Mouse (Mus musculus) hindbrain, embryonic 15.5 days (tissue): ENCODE measurements around the gene Pkdrej. TPM values are rescaled to one million over a fixed set of nuclear protein-coding genes. Genes with fewer than 3 reads are reported as not detected.
"Not testable (repeated sequence)": the region's sequence is repeated elsewhere in the genome, so short reads cannot be mapped to it uniquely, and the experiment has no call there.

ENCODE experiments used
- ATAC-seq: fragments of 200-750 bp; cut with Nextera tagmentation; 2 replicates; pipeline ENCODE4 v1.8.0; 2017; ENCODE audit warnings: low read depth, moderate number of reproducible peaks, moderate TSS enrichment; ENCODE audit not compliant: low FRiP score
- H3K27ac ChIP-seq: fragments of 300-500 bp; sonication (generic); replicated peaks from 2 replicates; pipeline ENCODE4 v1.5.1; 2015; ENCODE audit warnings: mild to moderate bottlenecking, inconsistent platforms
- H3K27me3 ChIP-seq: fragments of 300-500 bp; sonication (generic); 2 replicates; pipeline ENCODE4 v1.6.1; 2015; ENCODE audit warnings: control low read depth, inconsistent platforms
- H3K36me3 ChIP-seq: fragments of 300-500 bp; sonication (generic); 2 replicates; pipeline ENCODE4 v1.6.1; 2015; ENCODE audit warnings: control low read depth, inconsistent platforms
- H3K4me1 ChIP-seq: fragments of 300-500 bp; sonication (generic); replicated peaks from 2 replicates; pipeline ENCODE4 v1.6.1; 2015; ENCODE audit warnings: control low read depth, inconsistent platforms
- H3K4me2 ChIP-seq: fragments of 300-500 bp; sonication (generic); 2 replicates; pipeline ENCODE4 v1.6.1; 2015; ENCODE audit warnings: moderate library complexity, mild to moderate bottlenecking, inconsistent platforms
- H3K4me3 ChIP-seq: fragments of 300-500 bp; sonication (generic); 2 replicates; pipeline ENCODE4 v1.5.1; 2015; ENCODE audit warnings: mild to moderate bottlenecking, inconsistent platforms
- H3K9ac ChIP-seq: fragments of 300-500 bp; sonication (generic); 2 replicates; pipeline ENCODE4 v1.6.1; 2015; ENCODE audit warnings: inconsistent platforms
- H3K9me3 ChIP-seq: fragments of 300-500 bp; sonication (generic); 2 replicates; pipeline ENCODE4 v1.6.1; 2016; ENCODE audit warnings: control low read depth, inconsistent platforms
- WGBS: fragments of 180-500 bp; shearing (Covaris S2); methylation state at CpG from one replicate; pipeline ENCODE4 v1.1.7; 2015; 5-methylcytosine and 5-hydroxymethylcytosine counted together
- polyA plus RNA-seq: library from polyadenylated mRNA; unstranded; fragments of >200 nt; fragmentation: Nextera tagmentation; extraction: Ambion mirVana; gene quantifications from 2 replicates; pipeline ENCODE4 v1.2.1, GENCODE M21; 2015

Pkdrej gene
- polyA plus RNA-seq, 1 experiment from 2014 or later: 0.04 TPM

DNA sequence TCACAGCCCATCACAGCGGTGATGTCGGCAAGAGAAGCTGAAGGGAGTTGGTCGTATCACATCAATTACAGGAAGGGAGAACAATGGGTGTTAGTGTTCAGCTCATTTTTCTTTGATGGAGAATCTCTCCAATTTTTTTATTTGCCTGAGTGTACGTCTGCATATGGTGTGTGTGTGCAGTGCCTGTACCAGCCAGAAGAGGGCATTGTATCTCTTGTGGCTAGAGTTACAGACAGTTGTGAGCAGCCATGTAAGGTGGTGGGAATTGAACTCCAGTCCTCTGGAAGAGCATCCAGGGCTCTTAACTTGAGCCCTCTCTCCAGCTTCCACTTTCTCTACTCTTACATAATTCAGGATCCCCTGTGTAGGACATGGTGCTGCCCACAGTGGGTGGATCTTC, 38.4 kb downstream of the Pkdrej start:
- no peaks in the 10 kb centered on the region for H3K36me3 ChIP-seq
- no peak for ATAC-seq
- no peak overlapping the region for H3K4me2 ChIP-seq
- no peaks in the 10 kb centered on the region for H3K27me3 ChIP-seq
- WGBS: 91% methylated on average over 4 of the region's 4 CpGs
- no peak overlapping the region for H3K27ac ChIP-seq
- no peak overlapping the region for H3K9ac ChIP-seq
- H3K4me1 ChIP-seq: no peaks in the 10 kb centered on the region
- H3K4me3 ChIP-seq: no peak overlapping the region
- H3K9me3 ChIP-seq: no peaks in the 10 kb centered on the region

DNA sequence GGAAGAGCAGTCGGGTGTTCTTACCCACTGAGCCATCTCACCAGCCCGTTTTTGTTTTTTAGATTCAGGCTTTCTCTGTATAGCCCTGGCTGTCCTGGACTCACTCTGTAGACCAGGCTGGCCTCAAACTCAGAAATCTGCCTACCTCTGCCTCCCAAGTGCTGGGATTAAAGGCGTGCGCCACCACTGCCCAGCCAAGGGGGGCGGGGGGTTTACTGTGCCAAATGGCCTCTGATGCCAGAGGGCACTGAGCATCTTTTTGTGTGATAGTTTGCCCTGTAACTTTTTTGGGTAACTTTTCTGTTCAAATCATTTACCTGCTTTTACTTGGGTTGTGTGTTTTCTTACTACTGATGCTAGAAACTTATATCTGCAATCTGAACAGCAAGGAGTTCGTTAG, 42.6 kb downstream of the Pkdrej start:
- not testable (repeated sequence) for H3K36me3 ChIP-seq, H3K27ac ChIP-seq, H3K4me3 ChIP-seq, H3K9me3 ChIP-seq, H3K4me2 ChIP-seq, H3K4me1 ChIP-seq, H3K27me3 ChIP-seq, ATAC-seq, H3K9ac ChIP-seq
- WGBS: 96% methylated on average over 6 of the region's 6 CpGs

DNA sequence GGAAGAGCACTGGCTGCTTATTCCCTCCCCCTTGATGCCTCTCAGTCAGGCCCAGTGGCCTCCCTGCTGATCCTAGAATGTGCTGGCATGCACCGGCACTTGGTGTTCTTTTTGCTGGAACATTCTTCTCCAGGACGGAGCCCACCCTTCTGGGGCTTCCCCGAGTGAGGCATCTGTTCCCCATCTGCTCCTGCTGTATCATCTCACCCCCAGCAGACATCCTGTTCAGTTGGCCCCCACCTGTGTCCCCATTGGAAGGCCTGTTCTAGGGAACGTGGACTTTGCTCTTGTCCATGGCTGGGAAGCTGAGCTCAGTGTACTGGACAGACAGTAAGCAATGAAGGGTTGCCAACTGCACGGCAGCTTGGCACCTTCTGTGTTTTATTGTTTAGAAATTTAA, 44.8 kb downstream of the Pkdrej start:
- H3K27me3 ChIP-seq: no peaks in the 10 kb centered on the region
- ATAC-seq: no peak
- no peak overlapping the region for H3K9ac ChIP-seq
- no peak overlapping the region for H3K27ac ChIP-seq
- WGBS: 69% methylated on average over 5 of the region's 5 CpGs
- no peaks in the 10 kb centered on the region for H3K9me3 ChIP-seq
- no peak overlapping the region for H3K4me2 ChIP-seq
- H3K36me3 ChIP-seq: no peaks in the 10 kb centered on the region
- H3K4me3 ChIP-seq: no peak overlapping the region
- no peaks in the 10 kb centered on the region for H3K4me1 ChIP-seq

DNA sequence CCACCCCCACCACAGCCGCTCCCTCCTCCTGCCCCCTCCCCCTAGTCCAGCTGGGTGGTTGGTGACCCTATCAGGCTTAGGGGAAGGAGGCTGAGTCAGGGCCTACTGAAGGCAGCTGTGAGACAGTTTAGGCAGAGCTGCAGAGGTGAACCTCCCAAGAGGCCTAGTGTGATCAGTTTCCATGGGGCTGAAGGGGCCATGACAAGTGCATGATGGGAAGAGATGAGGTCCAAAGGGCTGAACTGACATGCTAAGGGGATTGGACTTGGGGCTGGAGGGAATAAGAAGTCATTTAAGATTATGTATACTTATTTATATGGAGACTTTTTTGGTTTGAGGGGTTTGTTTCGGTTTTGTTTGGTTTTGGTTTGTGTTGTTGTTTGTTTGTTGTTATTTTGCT, 45.3 kb downstream of the Pkdrej start:
- Histone ChIP-seq H3K9ac (no peak overlapping the region), H3K4me3 (no peak overlapping the region), H3K27me3 (no peaks in the 10 kb centered on the region), H3K4me1 (no peaks in the 10 kb centered on the region), H3K36me3 (no peaks in the 10 kb centered on the region), H3K27ac (no peak overlapping the region), H3K4me2 (no peak overlapping the region), H3K9me3 (no peaks in the 10 kb centered on the region)
- ATAC-seq: no peak
- 72% methylated on average over 2 of the region's 2 CpGs for WGBS

DNA sequence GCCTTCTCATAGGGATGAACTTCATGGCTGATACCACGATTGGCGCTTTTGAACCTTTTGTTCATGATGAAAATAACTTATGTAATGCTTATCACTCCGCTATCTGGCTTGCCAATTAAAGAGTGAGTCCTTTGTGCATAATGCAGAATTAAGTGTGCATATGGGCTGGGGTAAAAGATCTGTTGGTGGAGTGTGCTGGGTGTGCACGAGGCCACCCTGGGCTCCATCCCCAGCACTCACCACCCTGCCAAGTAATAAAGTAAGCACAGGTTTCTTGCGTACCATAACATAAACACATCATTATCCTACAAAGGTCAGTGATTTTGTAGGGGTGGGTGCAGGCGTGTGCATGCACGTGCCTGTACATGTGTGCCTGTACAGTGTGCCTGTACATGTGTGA, 46.5 kb downstream of the Pkdrej start:
- 89% methylated on average over 7 of the region's 7 CpGs for WGBS
- no peaks in the 10 kb centered on the region for H3K36me3 ChIP-seq
- no peak overlapping the region for H3K27ac ChIP-seq

DNA sequence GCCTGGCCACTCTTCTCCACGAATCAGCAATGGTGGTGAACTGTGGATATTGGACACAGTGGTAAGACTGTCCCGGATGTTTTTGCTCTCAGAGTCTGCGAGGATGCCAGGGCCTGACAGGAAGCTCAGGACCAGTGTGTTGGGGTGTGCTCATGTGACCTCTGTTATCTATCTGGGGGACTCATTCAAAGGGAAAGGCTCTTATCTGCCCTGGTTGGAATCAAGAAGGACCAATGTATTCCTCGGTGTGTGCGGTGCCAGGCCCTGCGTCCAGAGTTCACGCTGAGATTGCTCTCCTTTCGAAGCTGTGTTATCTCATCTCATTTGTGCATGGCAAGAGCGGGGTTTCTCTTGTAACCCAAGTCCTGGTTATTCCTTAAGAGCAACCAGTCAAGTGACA, 47.1 kb downstream of the Pkdrej start:
- no peak overlapping the region for H3K27ac ChIP-seq
- H3K9ac ChIP-seq: no peak overlapping the region
- no peak for ATAC-seq
- H3K9me3 ChIP-seq: no peaks in the 10 kb centered on the region
- 93% methylated on average over 9 of the region's 9 CpGs for WGBS
- H3K4me2 ChIP-seq: no peak overlapping the region
- H3K4me1 ChIP-seq: no peaks in the 10 kb centered on the region
- no peaks in the 10 kb centered on the region for H3K27me3 ChIP-seq
- no peak overlapping the region for H3K4me3 ChIP-seq
- H3K36me3 ChIP-seq: no peaks in the 10 kb centered on the region

More for the DNA sequence above, 46.5 kb downstream of the Pkdrej start:
- Histone ChIP-seq H3K27me3 (no peaks in the 10 kb centered on the region), H3K9ac (no peak overlapping the region), H3K4me3 (no peak overlapping the region), H3K4me2 (no peak overlapping the region), H3K9me3 (no peaks in the 10 kb centered on the region), H3K4me1 (no peaks in the 10 kb centered on the region)
- ATAC-seq: no peak

DNA sequence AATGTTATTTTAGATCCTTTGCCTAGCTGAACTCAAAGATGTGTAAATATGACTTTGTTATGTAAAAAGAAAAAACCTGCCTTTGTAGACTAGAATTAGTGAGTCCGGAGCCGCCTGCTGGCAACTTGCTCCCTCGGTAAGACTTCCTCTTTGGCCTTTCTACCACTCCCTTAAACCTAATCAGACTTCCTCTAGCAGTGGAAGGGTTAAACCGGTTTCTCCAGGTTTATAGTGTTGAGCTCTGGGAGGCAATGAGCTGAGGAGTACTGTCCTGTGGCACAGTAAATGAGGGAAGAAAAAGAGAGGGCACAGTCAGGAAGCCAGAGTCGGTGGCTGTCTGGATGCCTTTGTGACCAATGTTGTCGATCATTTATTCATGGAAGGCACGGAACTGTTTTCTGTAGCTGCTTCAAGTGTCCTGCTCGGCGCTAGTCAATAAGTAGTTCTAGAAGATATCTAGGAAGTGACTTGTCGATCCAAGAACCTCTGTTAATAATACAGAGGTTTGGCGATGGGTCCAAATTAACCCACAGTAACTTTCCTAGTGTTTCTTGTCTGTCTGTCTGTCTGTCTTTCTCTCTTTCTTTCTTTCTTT, 49.3 kb downstream of the Pkdrej start:
- Histone ChIP-seq H3K4me2 (no peak overlapping the region), H3K27me3 (no peaks in the 10 kb centered on the region), H3K27ac (no peak overlapping the region), H3K4me1 (no peaks in the 10 kb centered on the region), H3K9me3 (no peaks in the 10 kb centered on the region), H3K9ac (no peak overlapping the region), H3K4me3 (no peak overlapping the region), H3K36me3 (no peaks in the 10 kb centered on the region)
- 83% methylated on average over 11 of the region's 11 CpGs for WGBS
- no peak for ATAC-seq

DNA sequence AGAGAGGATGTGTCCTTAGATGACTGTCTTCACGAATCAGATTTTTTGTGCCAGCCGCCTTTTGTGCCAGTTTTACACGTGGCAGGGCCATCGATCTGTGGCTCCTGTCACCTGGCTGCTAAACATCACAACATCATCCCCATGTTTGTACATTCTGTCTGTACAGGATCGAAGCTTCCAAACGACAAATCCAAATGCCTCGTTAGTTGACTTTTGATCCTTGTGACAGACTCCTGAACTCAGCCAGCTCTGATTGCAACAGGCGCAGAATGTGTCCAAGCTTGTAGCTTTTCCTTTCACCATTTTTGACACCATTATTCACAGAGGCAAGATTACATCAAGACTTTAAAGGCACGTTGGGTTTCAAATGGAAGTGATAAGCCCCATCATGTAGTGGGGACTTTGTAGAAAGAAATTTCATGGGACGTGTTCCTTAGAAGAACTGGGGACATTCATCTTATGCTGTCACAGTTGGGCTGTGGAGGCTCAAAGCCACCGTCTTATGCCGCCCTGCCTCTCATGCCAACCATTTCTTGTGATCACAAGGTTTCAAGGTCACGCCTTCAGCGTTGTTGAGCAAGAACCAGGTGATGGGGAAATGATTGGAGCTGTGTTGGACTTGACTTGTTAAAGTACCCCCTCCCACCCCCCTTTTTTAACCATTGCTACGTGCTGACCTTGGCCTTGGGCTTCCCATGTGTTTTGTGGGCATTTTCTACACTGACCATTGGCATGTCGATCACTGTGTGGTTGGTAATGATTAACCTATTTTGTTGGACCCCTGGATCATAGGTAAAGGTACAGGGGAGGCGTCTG, 50.0 kb downstream of the Pkdrej start:
- H3K4me1 ChIP-seq: no peaks in the 10 kb centered on the region
- H3K4me2 ChIP-seq: no peak overlapping the region
- H3K36me3 ChIP-seq: no peaks in the 10 kb centered on the region
- no peak overlapping the region for H3K27ac ChIP-seq
- no peak for ATAC-seq
- 88% methylated on average over 17 of the region's 17 CpGs for WGBS
- H3K9me3 ChIP-seq: no peaks in the 10 kb centered on the region
- H3K9ac ChIP-seq: no peak overlapping the region
- H3K27me3 ChIP-seq: no peaks in the 10 kb centered on the region
- H3K4me3 ChIP-seq: no peak overlapping the region

DNA sequence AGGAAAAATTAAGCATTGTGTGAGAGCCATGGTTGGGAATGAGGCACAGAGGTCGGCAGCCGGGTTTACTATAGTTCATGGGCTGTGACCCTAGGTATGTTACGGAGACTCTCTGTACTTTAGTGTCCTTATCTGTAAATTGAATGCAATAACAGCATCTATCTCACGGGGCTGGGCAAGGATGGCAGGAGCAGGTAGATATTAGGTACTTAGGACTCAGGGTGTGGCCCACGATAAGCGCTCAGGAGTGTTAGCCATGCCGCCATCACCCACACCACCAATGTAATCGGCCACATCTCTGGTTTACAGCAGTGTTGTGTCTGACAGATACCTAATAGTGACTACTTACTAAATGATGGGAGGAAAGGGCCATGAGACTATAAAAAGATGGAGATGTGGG, 52.5 kb downstream of the Pkdrej start:
- no peaks in the 10 kb centered on the region for H3K4me1 ChIP-seq
- no peak overlapping the region for H3K4me2 ChIP-seq
- no peaks in the 10 kb centered on the region for H3K36me3 ChIP-seq
- H3K27ac ChIP-seq: no peak overlapping the region
- H3K9ac ChIP-seq: no peak overlapping the region
- no peaks in the 10 kb centered on the region for H3K9me3 ChIP-seq
- WGBS: 92% methylated on average over 8 of the region's 8 CpGs
- ATAC-seq: no peak
- H3K4me3 ChIP-seq: no peak overlapping the region
- no peaks in the 10 kb centered on the region for H3K27me3 ChIP-seq

DNA sequence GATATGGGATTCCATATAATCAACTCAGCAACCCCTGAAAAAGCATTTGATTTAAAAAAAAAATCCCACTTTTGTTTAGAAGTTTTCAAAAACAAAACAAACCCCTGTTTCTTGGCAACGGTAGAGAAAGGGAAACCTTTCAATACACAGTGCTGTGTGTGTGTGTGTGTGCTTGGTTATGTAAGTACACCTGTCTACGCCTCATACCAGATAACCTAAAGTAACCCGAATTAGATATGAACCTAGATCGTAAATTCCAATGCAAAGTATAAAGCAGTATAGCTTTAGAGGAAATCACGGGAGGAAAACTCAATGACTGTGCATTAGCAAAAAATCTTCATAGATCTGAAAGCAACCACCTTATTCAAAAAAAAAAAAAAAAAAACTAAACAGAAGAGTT, 54.9 kb downstream of the Pkdrej start:
- H3K4me3 ChIP-seq: no peak overlapping the region
- H3K9me3 ChIP-seq: no peaks in the 10 kb centered on the region
- 96% methylated on average over 5 of the region's 5 CpGs for WGBS
- no peaks in the 10 kb centered on the region for H3K27me3 ChIP-seq
- H3K4me1 ChIP-seq: no peaks in the 10 kb centered on the region
- H3K27ac ChIP-seq: no peak overlapping the region
- no peak overlapping the region for H3K4me2 ChIP-seq
- ATAC-seq: no peak
- H3K36me3 ChIP-seq: no peaks in the 10 kb centered on the region
- no peak overlapping the region for H3K9ac ChIP-seq

DNA sequence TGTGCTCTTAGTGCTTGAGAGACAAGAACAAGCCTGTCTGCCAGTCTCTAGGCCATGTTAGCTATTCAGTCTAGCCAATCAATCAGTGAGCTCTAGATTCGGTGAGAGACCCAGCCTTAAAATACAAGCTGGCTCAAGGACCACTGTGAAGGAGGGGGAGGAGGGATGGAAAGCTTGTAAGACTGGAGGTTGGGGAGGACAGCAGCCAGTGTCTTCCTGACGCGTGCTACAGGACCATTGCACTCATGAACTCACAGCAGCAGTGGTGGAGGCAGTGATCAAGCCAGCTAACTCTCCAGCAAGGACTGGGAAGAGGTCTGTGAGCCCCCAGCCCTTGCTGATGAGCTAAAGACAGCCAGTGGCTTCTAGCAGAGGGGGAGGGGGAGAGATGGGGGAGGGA, 56.5 kb downstream of the Pkdrej start:
- Histone ChIP-seq H3K4me1 (no peaks in the 10 kb centered on the region), H3K9ac (no peak overlapping the region), H3K27ac (no peak overlapping the region), H3K36me3 (no peaks in the 10 kb centered on the region), H3K4me3 (no peak overlapping the region), H3K27me3 (no peaks in the 10 kb centered on the region), H3K9me3 (no peaks in the 10 kb centered on the region), H3K4me2 (no peak overlapping the region)
- 46% methylated on average over 3 of the region's 3 CpGs for WGBS
- ATAC-seq: no peak
